Mouse (Mus musculus): ENCODE data around the gene Rxra. TPM values are rescaled to one million over a fixed set of nuclear protein-coding genes. Genes with fewer than 3 reads are reported as not detected.
A peak's percentile ranks its signal among the peaks of the same experiment; 100 is the strongest.

Rxra gene
- polyA plus RNA-seq, 1 experiment from 2014 or later: 18.7 TPM

- peak overlapping the region; percentile 86 for H3K27ac ChIP-seq (replicated peaks)
- ATAC-seq (ENCODE audit: insufficient number of reproducible peaks, low FRiP score, low TSS enrichment, low read depth): no peak
- H3K4me2 ChIP-seq (replicated peaks): no peak overlapping the region
- H3K4me3 ChIP-seq (replicated peaks): no peak overlapping the region
- peaks cover 16% of the 10 kb centered on the region for H3K4me1 ChIP-seq
- WGBS: 91% methylated on average over 8 of the region's 8 CpGs
- no peaks in the 10 kb centered on the region for H3K27me3 ChIP-seq
- H3K9me3 ChIP-seq (replicated peaks): no peaks in the 10 kb centered on the region
- H3K9ac ChIP-seq: no peak overlapping the region
- H3K36me3 ChIP-seq: no peaks in the 10 kb centered on the region
Observed at GRCm38 (mm10) chr2:27785363-27785762, 109.1 kb downstream of the Rxra start.

DNA sequence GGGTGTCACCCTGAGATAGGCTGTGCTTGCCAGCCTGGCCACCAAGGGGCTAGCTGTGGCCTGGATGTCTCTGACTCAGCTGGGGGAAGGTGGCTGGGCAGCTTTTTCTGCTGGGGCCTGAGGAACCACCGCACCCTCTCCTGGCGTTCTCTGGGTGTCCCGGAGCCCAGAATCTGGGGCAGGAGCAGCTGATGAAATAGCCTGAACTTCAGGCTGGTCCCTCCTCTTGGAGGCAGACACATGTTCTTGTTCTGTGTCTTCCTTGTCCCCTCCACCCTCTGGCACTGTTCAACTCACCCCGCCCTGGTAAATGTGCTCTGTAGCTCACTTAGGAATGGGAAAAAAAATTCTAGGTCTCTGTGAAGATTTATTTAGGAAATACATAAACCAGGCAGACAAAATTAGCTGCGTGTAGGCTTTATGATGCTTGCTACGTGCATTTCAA is 109.8 kb downstream of the Rxra start:
- peaks cover 16% of the 10 kb centered on the region for H3K4me1 ChIP-seq
- no peak overlapping the region for H3K4me2 ChIP-seq (replicated peaks)
- no peaks in the 10 kb centered on the region for H3K36me3 ChIP-seq
- WGBS: 39% methylated on average over 6 of the region's 6 CpGs
- no peaks in the 10 kb centered on the region for H3K9me3 ChIP-seq (replicated peaks)
- ATAC-seq (ENCODE audit: insufficient number of reproducible peaks, low FRiP score, low TSS enrichment, low read depth): peak; percentile 89
- peak overlapping the region; percentile 86 for H3K27ac ChIP-seq (replicated peaks)
- no peak overlapping the region for H3K9ac ChIP-seq
- H3K27me3 ChIP-seq: no peaks in the 10 kb centered on the region
- H3K4me3 ChIP-seq (replicated peaks): no peak overlapping the region

DNA sequence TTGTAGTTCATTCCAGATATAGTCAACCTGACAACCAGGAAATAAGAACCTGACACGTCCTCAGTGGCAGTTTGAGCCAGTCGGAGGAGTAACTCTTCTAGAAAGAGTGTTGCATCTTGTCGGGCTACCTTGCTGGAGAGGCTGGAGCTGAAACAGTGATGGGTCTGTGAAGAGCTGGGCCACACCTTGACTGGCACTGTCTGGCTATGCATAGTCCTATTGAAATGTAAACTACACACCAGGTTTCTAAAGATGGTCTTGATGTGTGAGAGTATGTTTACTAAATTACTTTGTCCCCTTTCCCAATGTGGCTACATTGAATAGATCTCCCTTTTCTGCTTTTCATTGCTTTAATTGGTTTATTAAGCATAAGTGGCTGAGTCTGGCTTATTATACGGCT is 115.3 kb downstream of the Rxra start:
- H3K4me3 ChIP-seq (replicated peaks): no peak overlapping the region
- no peak overlapping the region for H3K27ac ChIP-seq (replicated peaks)
- H3K36me3 ChIP-seq: no peaks in the 10 kb centered on the region
- H3K4me1 ChIP-seq: peaks cover 3% of the 10 kb centered on the region
- no peaks in the 10 kb centered on the region for H3K27me3 ChIP-seq
- 71% methylated on average over 4 of the region's 4 CpGs for WGBS
- H3K4me2 ChIP-seq (replicated peaks): no peak overlapping the region
- H3K9me3 ChIP-seq (replicated peaks): no peaks in the 10 kb centered on the region
- H3K9ac ChIP-seq: no peak overlapping the region
- ATAC-seq (ENCODE audit: insufficient number of reproducible peaks, low FRiP score, low TSS enrichment, low read depth): no peak

DNA sequence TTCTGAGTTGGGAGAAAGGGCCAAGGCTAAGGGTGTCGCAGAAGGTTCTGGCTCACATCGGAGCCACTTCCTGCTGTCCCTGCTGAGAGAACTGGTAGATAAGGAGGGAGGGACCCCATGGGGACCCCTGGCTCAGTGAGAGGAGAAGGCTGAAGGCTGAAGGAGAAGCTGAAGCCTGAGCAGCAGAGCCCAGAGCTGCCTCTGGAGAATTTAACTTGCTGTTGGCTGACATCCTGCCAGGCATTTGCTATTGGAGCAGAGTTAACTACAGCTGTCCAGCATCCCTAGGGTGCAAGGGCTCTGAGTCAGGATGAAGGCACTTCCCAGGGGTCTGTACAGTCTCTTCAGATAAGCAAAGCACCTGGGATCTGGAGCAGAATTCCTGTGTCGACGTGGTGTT is 122.8 kb downstream of the Rxra start:
- H3K9ac ChIP-seq: no peak overlapping the region
- ATAC-seq (ENCODE audit: insufficient number of reproducible peaks, low FRiP score, low TSS enrichment, low read depth): no peak
- no peaks in the 10 kb centered on the region for H3K27me3 ChIP-seq
- H3K4me2 ChIP-seq (replicated peaks): no peak overlapping the region
- no peak overlapping the region for H3K4me3 ChIP-seq (replicated peaks)
- H3K4me1 ChIP-seq: peaks cover 9% of the 10 kb centered on the region; the same call in 1 of the 2 replicates
- WGBS: 79% methylated on average over 4 of the region's 4 CpGs
- H3K27ac ChIP-seq (replicated peaks): no peak overlapping the region
- H3K9me3 ChIP-seq (replicated peaks): no peaks in the 10 kb centered on the region
- no peaks in the 10 kb centered on the region for H3K36me3 ChIP-seq

GRCm38 (mm10) chr2:27801041-27801440 is 124.8 kb downstream of the Rxra start:
- H3K36me3 ChIP-seq: no peaks in the 10 kb centered on the region
- no peak overlapping the region for H3K4me3 ChIP-seq (replicated peaks)
- no peak for ATAC-seq (ENCODE audit: insufficient number of reproducible peaks, low FRiP score, low TSS enrichment, low read depth)
- no peak overlapping the region for H3K27ac ChIP-seq (replicated peaks)
- H3K27me3 ChIP-seq: no peaks in the 10 kb centered on the region
- no peak overlapping the region for H3K9ac ChIP-seq
- no peaks in the 10 kb centered on the region for H3K9me3 ChIP-seq (replicated peaks)
- no peak overlapping the region for H3K4me2 ChIP-seq (replicated peaks)
- peaks cover 9% of the 10 kb centered on the region; the same call in 1 of the 2 replicates for H3K4me1 ChIP-seq
- WGBS: 83% methylated on average over 2 of the region's 2 CpGs

GRCm38 (mm10) chr2:27802493-27802892 is 126.3 kb downstream of the Rxra start:
- H3K9ac ChIP-seq: no peak overlapping the region
- H3K9me3 ChIP-seq (replicated peaks): no peaks in the 10 kb centered on the region
- H3K36me3 ChIP-seq: no peaks in the 10 kb centered on the region
- 0 out of 2 replicates have a peak overlapping the region, but pooled peaks have one; percentile 48 for H3K27ac ChIP-seq (replicated peaks)
- H3K4me1 ChIP-seq: peaks cover 9% of the 10 kb centered on the region; the same call in 1 of the 2 replicates
- ATAC-seq (ENCODE audit: insufficient number of reproducible peaks, low FRiP score, low TSS enrichment, low read depth): peak; percentile 87
- WGBS: 27% methylated on average over 9 of the region's 9 CpGs
- H3K4me2 ChIP-seq (replicated peaks): no peak overlapping the region
- no peaks in the 10 kb centered on the region for H3K27me3 ChIP-seq
- H3K4me3 ChIP-seq (replicated peaks): no peak overlapping the region

- no peak overlapping the region for H3K27ac ChIP-seq (replicated peaks)
- WGBS: 77% methylated on average over 7 of the region's 7 CpGs
- no peak for ATAC-seq (ENCODE audit: insufficient number of reproducible peaks, low FRiP score, low TSS enrichment, low read depth)
Observed at GRCm38 (mm10) chr2:27806691-27807090, 130.5 kb downstream of the Rxra start.

GRCm38 (mm10) chr2:27807684-27808083 is 131.4 kb downstream of the Rxra start:
- H3K4me3 ChIP-seq (replicated peaks): no peak overlapping the region
- H3K4me1 ChIP-seq: peaks cover 3% of the 10 kb centered on the region
- H3K9me3 ChIP-seq (replicated peaks): no peaks in the 10 kb centered on the region
- no peak overlapping the region for H3K4me2 ChIP-seq (replicated peaks)
- H3K36me3 ChIP-seq: no peaks in the 10 kb centered on the region
- H3K9ac ChIP-seq: no peak overlapping the region
- H3K27me3 ChIP-seq: no peaks in the 10 kb centered on the region
- 47% methylated on average over 3 of the region's 3 CpGs for WGBS
- no peak overlapping the region for H3K27ac ChIP-seq (replicated peaks)
- ATAC-seq (ENCODE audit: insufficient number of reproducible peaks, low FRiP score, low TSS enrichment, low read depth): no peak

More at GRCm38 (mm10) chr2:27806691-27807090, 130.5 kb downstream of the Rxra start:
- no peaks in the 10 kb centered on the region for H3K36me3 ChIP-seq
- H3K9ac ChIP-seq: no peak overlapping the region
- no peak overlapping the region for H3K4me2 ChIP-seq (replicated peaks)
- H3K4me1 ChIP-seq: peaks cover 9% of the 10 kb centered on the region
- H3K27me3 ChIP-seq: no peaks in the 10 kb centered on the region
- no peak overlapping the region for H3K4me3 ChIP-seq (replicated peaks)
- no peaks in the 10 kb centered on the region for H3K9me3 ChIP-seq (replicated peaks)

DNA sequence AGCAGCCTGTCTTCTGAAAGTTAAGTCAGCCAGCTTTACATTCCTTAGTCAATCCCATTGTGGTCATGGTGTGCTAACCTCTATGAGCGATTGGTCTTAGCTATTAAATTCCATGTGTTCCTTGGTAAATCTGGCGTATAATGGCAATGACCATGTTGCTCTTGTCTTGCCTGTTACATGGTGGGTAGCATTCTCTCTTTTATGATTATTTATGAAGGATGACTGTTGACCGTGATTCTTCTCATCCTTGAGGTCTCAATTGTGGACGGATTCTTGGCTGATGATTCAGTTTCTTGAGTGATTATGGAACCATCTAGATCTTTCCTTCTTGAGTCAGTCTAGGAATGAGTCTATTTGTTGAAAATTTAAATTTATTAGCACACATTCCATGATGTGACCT is 133.7 kb downstream of the Rxra start:
- Histone ChIP-seq H3K9me3 (replicated peaks) (no peaks in the 10 kb centered on the region), H3K4me3 (replicated peaks) (no peak overlapping the region), H3K27me3 (no peaks in the 10 kb centered on the region), H3K27ac (replicated peaks) (no peak overlapping the region), H3K36me3 (no peaks in the 10 kb centered on the region), H3K9ac (no peak overlapping the region), H3K4me2 (replicated peaks) (no peak overlapping the region), H3K4me1 (peaks cover 18% of the 10 kb centered on the region)
- WGBS: 68% methylated on average over 4 of the region's 4 CpGs
- no peak for ATAC-seq (ENCODE audit: insufficient number of reproducible peaks, low FRiP score, low TSS enrichment, low read depth)

Other genes with a start within 250 kb of the Rxra start
- 5.8 and 6.7 TPM in 2 replicates for gene Vav2, start 249.4 kb upstream of the Rxra start, polyA plus RNA-seq (2015; fragmentation: Nextera tagmentation; extraction: Ambion mirVana)
- 16.4 and 17.0 TPM in 2 replicates for gene Brd3os, start 234.1 kb upstream of the Rxra start, polyA plus RNA-seq (2015; fragmentation: Nextera tagmentation; extraction: Ambion mirVana)
- gene Brd3, start 168.8 kb upstream of the Rxra start, polyA plus RNA-seq (2015; fragmentation: Nextera tagmentation; extraction: Ambion mirVana): 106 and 121 TPM in 2 replicates
- gene Wdr5, start 161.3 kb upstream of the Rxra start, polyA plus RNA-seq (2015; fragmentation: Nextera tagmentation; extraction: Ambion mirVana): 51.8 and 52.1 TPM in 2 replicates
- gene Col5a1, start 210.0 kb downstream of the Rxra start, polyA plus RNA-seq (2015; fragmentation: Nextera tagmentation; extraction: Ambion mirVana): 217 and 242 TPM in 2 replicates

All from embryonic facial prominence, embryonic 15.5 days (tissue).